Mouse (Mus musculus) olfactory bulb, adult 2 months (tissue): ENCODE measurements around the gene Ret. TPM values are rescaled to one million over a fixed set of nuclear protein-coding genes. Genes with fewer than 3 reads are reported as not detected.

Experiments used
- H3K27ac ChIP-seq: fragments of 200-500 bp; 2 replicates; pipeline ENCODE4 v1.5.1; 2012; ENCODE audit warnings: low read depth, low read length; ENCODE audit not compliant: insufficient read depth
- H3K4me1 ChIP-seq: fragments of 200-500 bp; 2 replicates; pipeline ENCODE4 v1.6.1; 2012; ENCODE audit warnings: low read length; ENCODE audit not compliant: control insufficient read depth, insufficient read depth
- H3K4me3 ChIP-seq: fragments of 200-500 bp; 2 replicates; pipeline ENCODE4 v1.5.1; 2012; ENCODE audit warnings: mild to moderate bottlenecking, low read depth, low read length, moderate library complexity; ENCODE audit not compliant: insufficient read depth
- CTCF ChIP-seq: fragments of 200-500 bp; IDR thresholded peaks from 2 replicates; pipeline ENCODE4 v1.5.1; 2012; ENCODE audit warnings: low read depth, mild to moderate bottlenecking, low read length, moderate library complexity; ENCODE audit not compliant: insufficient read depth
- POLR2A ChIP-seq: fragments of 200-500 bp; IDR thresholded peaks from 2 replicates; pipeline ENCODE4 v1.6.1; 2012; ENCODE audit warnings: mild to moderate bottlenecking, low read depth, low read length, moderate library complexity; ENCODE audit not compliant: insufficient read depth
- WGBS: fragments of 180-500 bp; shearing (Covaris S2); methylation state at CpG from one replicate; pipeline ENCODE4 v1.1.7; 2018; 5-methylcytosine and 5-hydroxymethylcytosine counted together
- polyA plus RNA-seq: library from polyadenylated mRNA; stranded (reverse); fragments of >200 nt; gene quantifications from 2 replicates; pipeline ENCODE4 v1.2.4, GENCODE M21; 2012; ENCODE audit warnings: low replicate concordance; ENCODE audit not compliant: missing spikeins, insufficient read depth, insufficient read length

The Ret gene
- polyA plus RNA-seq, 1 experiment = not detected

GRCm38 (mm10) chr6:118184126-118184525, 13.4 kb downstream of the Ret start:
- no peaks in the 10 kb centered on the region for H3K4me1 ChIP-seq
- 83% methylated on average over 10 of the region's 10 CpGs for WGBS
- H3K4me3 ChIP-seq = no peak overlapping the region
- no peak for TF ChIP-seq CTCF
- H3K27ac ChIP-seq = no peak overlapping the region

GRCm38 (mm10) chr6:118180085-118180423, 17.5 kb downstream of the Ret start:
- WGBS = 72% methylated on average over 12 of the region's 12 CpGs

GRCm38 (mm10) chr6:118179316-118180084, 18.0 kb downstream of the Ret start:
- H3K4me3 ChIP-seq = no peak overlapping the region
- TF ChIP-seq CTCF (peak; percentile 92), POLR2A (no peak)
- H3K27ac ChIP-seq = no peak overlapping the region
- 67% methylated on average over 13 of the region's 13 CpGs for WGBS
- no peaks in the 10 kb centered on the region for H3K4me1 ChIP-seq

More at GRCm38 (mm10) chr6:118180085-118180423, 17.5 kb downstream of the Ret start:
- H3K27ac ChIP-seq = no peak overlapping the region
- H3K4me3 ChIP-seq = no peak overlapping the region
- TF ChIP-seq CTCF (no peak), POLR2A (no peak)
- H3K4me1 ChIP-seq = no peaks in the 10 kb centered on the region

- Histone ChIP-seq H3K4me1 (no peaks in the 10 kb centered on the region), H3K27ac (no peak overlapping the region), H3K4me3 (no peak overlapping the region)
- 77% methylated on average over 5 of the region's 5 CpGs for WGBS
- TF ChIP-seq CTCF (no peak), POLR2A (no peak)
Measured at GRCm38 (mm10) chr6:118173975-118174328, 23.6 kb downstream of the Ret start.

GRCm38 (mm10) chr6:118173251-118173974, 24.1 kb downstream of the Ret start:
- Histone ChIP-seq H3K4me3 (no peak overlapping the region), H3K27ac (no peak overlapping the region), H3K4me1 (peaks cover 2% of the 10 kb centered on the region; the same call in 1 of the 2 replicates)
- WGBS = 90% methylated on average over 18 of the region's 18 CpGs
- TF ChIP-seq CTCF (no peak), POLR2A (no peak)

GRCm38 (mm10) chr6:118171386-118171785, 26.1 kb downstream of the Ret start:
- H3K27ac ChIP-seq = no peak overlapping the region
- TF ChIP-seq CTCF (no peak), POLR2A (no peak)
- H3K4me3 ChIP-seq = no peak overlapping the region
- peaks cover 6% of the 10 kb centered on the region for H3K4me1 ChIP-seq
- WGBS = 92% methylated on average over 7 of the region's 7 CpGs

- H3K4me1 ChIP-seq = peaks cover 6% of the 10 kb centered on the region
- 85% methylated on average over 14 of the region's 14 CpGs for WGBS
- no peak for TF ChIP-seq CTCF
- no peak for TF ChIP-seq POLR2A
- no peak overlapping the region for H3K4me3 ChIP-seq
- H3K27ac ChIP-seq = no peak overlapping the region
Measured at GRCm38 (mm10) chr6:118168106-118168505, 29.4 kb downstream of the Ret start.

GRCm38 (mm10) chr6:118167013-118167412, 30.5 kb downstream of the Ret start:
- H3K27ac ChIP-seq = no peak overlapping the region
- H3K4me3 ChIP-seq = no peak overlapping the region
- TF ChIP-seq POLR2A (no peak), CTCF (no peak)
- WGBS = 74% methylated on average over 9 of the region's 9 CpGs
- peaks cover 6% of the 10 kb centered on the region for H3K4me1 ChIP-seq

- TF ChIP-seq CTCF = no peak
- no peak for TF ChIP-seq POLR2A
- Histone ChIP-seq H3K4me1 (peaks cover 6% of the 10 kb centered on the region), H3K27ac (no peak overlapping the region), H3K4me3 (no peak overlapping the region)
- 95% methylated on average over 1 of the region's 1 CpGs for WGBS
Measured at GRCm38 (mm10) chr6:118165516-118165915, 32.0 kb downstream of the Ret start.

GRCm38 (mm10) chr6:118164691-118165090, 32.8 kb downstream of the Ret start:
- TF ChIP-seq POLR2A (no peak), CTCF (no peak)
- Histone ChIP-seq H3K4me3 (no peak overlapping the region), H3K27ac (no peak overlapping the region), H3K4me1 (peaks cover 6% of the 10 kb centered on the region)
- WGBS = 75% methylated on average over 8 of the region's 8 CpGs
